Mouse (Mus musculus): ENCODE data around the gene Taf5.

DNA sequence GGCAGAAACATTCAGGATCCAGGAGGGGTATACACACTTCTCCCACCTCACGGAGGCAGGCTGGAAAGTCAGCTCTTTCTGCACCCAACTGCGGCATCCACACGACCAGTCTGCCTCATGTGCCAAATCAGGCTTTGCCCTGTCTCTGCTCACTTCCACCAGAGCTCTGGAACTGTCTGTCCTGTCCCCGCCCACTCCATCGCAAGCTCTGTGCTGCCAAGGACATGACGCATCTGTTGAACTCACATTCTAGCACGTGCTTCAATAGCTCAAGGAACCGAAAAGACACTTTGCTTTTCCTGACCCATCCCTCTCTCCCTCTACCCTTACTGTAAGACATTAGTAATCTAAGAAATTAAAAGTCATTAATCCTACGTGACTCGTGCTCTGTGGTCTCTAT lies 42.6 kb upstream of the Taf5 start:
- TF ChIP-seq CTCF (IDR thresholded peaks at IDR 0.05; ENCODE audit: extremely low read depth, insufficient read depth, insufficient read length, insufficient replicate concordance) (no peak), POLR2A (IDR thresholded peaks at IDR 0.05; ENCODE audit: low read depth, low read length) (no peak)

Measured in spleen, adult 2 months (tissue).